Mouse (Mus musculus) lung, embryonic 16.5 days (tissue): ENCODE measurements around the gene Atp8a2. TPM values are rescaled to one million over a fixed set of nuclear protein-coding genes. Genes with fewer than 3 reads are reported as not detected.
A peak's percentile ranks its signal among the peaks of the same experiment; 100 is the strongest.

Experiments used
- ATAC-seq: fragments of 200-750 bp; cut with Nextera tagmentation; 2 replicates; pipeline ENCODE4 v1.8.0; 2017; ENCODE audit warnings: low read depth, mild to moderate bottlenecking, moderate library complexity
- H3K27ac ChIP-seq: fragments of 300-500 bp; sonication (generic); 2 replicates; pipeline ENCODE4 v1.5.1; 2014; ENCODE audit warnings: mild to moderate bottlenecking, control low read depth, low read length
- H3K27me3 ChIP-seq: fragments of 300-500 bp; sonication (generic); 2 replicates; pipeline ENCODE4 v1.6.1; 2014; ENCODE audit warnings: low read depth, low read length, mixed read lengths; ENCODE audit not compliant: control insufficient read depth, insufficient read depth
- H3K36me3 ChIP-seq: fragments of 300-500 bp; sonication (generic); 2 replicates; pipeline ENCODE4 v1.6.1; 2014; ENCODE audit warnings: low read length; ENCODE audit not compliant: control insufficient read depth, insufficient read depth
- H3K4me1 ChIP-seq: fragments of 300-500 bp; sonication (generic); replicated peaks from 2 replicates; pipeline ENCODE4 v1.6.1; 2014; ENCODE audit warnings: low read length, mixed read lengths; ENCODE audit not compliant: control insufficient read depth, insufficient read depth
- H3K4me2 ChIP-seq: fragments of 300-500 bp; sonication (generic); 2 replicates; pipeline ENCODE4 v1.6.1; 2014; ENCODE audit warnings: low read depth, low read length, control low read depth
- H3K4me3 ChIP-seq: fragments of 300-500 bp; sonication (generic); 2 replicates; pipeline ENCODE4 v1.5.1; 2014; ENCODE audit warnings: mild to moderate bottlenecking, low read length, control low read depth
- H3K9ac ChIP-seq: fragments of 300-500 bp; sonication (generic); 2 replicates; pipeline ENCODE4 v1.6.1; 2014; ENCODE audit warnings: low read length, control low read depth
- H3K9me3 ChIP-seq: fragments of 300-500 bp; sonication (generic); 2 replicates; pipeline ENCODE4 v1.6.1; 2016; ENCODE audit warnings: low read length; ENCODE audit not compliant: control insufficient read depth
- WGBS: fragments of 180-500 bp; shearing (Covaris S2); extraction: QIAGEN DNeasy Blood & Tissue Kit; methylation state at CpG from one replicate; pipeline ENCODE4 v1.1.7; 2014; 5-methylcytosine and 5-hydroxymethylcytosine counted together
- polyA plus RNA-seq: library from polyadenylated mRNA; unstranded; fragments of >200 nt; fragmentation: Nextera tagmentation; extraction: Ambion mirVana; gene quantifications from 2 replicates; pipeline ENCODE4 v1.2.1, GENCODE M21; 2015

Gene Atp8a2
- polyA plus RNA-seq, 1 experiment from 2014 or later, result 0.88 TPM

DNA sequence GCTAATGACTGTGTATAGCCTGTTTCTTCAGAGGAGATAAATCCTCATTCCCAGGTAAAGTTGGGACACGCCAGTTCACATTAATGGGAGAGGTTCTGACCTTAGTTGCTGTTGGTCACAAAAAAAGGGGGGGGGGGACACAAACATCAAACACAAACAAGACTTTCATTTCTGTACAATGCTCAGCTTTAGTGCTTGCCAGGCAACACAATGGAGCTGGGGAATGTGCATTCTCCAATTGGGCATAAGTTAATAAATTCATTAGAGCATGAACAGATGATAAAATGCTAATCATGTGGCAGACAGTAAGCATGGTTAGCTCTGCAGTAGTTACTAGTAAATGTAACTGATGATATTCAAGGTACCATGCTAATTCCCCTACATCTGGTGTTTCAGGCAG, 195.2 kb downstream of the Atp8a2 start:
- 77% methylated on average over 1 of the region's 1 CpGs for WGBS
- ATAC-seq, result no peak
- Histone ChIP-seq H3K27me3 (no peaks in the 10 kb centered on the region), H3K36me3 (no peaks in the 10 kb centered on the region), H3K4me1 (no peaks in the 10 kb centered on the region), H3K9me3 (no peaks in the 10 kb centered on the region), H3K9ac (no peak overlapping the region), H3K4me2 (no peak overlapping the region), H3K4me3 (no peak overlapping the region), H3K27ac (no peak overlapping the region)

DNA sequence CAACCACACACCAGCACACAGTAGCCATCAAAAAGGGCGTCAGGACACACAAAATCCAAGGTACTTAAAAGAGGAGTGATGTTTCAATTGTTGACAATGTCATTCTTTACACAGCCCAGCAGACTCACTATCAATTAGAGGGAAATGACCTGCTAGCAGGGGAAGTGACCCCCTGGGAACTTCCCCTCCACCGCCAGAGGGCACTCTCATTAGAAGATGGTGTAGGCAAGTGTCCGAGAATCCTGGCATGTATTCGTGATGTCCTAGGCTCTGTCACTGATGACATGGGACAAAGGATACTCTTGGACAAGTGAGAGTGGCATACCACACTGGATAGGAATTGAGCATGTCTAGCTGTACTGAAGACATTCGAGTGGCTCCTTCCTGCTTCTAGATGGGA, 208.1 kb downstream of the Atp8a2 start:
- H3K27me3 ChIP-seq, result no peaks in the 10 kb centered on the region
- no peaks in the 10 kb centered on the region for H3K4me1 ChIP-seq
- no peak overlapping the region for H3K4me3 ChIP-seq
- no peak overlapping the region for H3K27ac ChIP-seq
- WGBS, result 47% methylated on average over 5 of the region's 5 CpGs
- H3K9ac ChIP-seq, result no peak overlapping the region
- H3K36me3 ChIP-seq, result no peaks in the 10 kb centered on the region
- no peak overlapping the region for H3K4me2 ChIP-seq
- ATAC-seq, result no peak
- H3K9me3 ChIP-seq, result no peaks in the 10 kb centered on the region

DNA sequence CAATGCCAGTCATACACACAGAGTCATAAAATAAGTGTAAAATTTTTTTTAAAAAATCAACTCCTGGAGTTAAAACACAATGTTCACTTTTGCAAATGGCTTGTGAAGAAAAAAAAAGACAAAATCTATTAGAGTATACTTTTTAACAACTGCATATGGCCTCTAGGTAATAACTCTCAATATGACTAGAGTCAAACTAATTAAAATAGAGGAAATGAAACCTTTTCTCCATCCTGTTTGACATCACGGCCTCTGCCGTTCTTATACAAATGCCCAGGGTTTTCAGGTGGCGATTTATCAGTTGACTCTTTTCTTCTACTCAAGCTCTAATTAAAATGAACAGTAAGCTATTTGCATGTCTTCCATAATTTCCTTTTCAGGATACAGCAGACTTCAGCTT, 209.0 kb downstream of the Atp8a2 start:
- Histone ChIP-seq H3K9me3 (no peaks in the 10 kb centered on the region), H3K9ac (no peak overlapping the region), H3K27me3 (no peaks in the 10 kb centered on the region), H3K4me1 (no peaks in the 10 kb centered on the region), H3K27ac (no peak overlapping the region), H3K36me3 (no peaks in the 10 kb centered on the region), H3K4me2 (no peak overlapping the region), H3K4me3 (no peak overlapping the region)
- no peak for ATAC-seq
- WGBS, result 89% methylated on average over 3 of the region's 3 CpGs

- H3K27me3 ChIP-seq, result no peaks in the 10 kb centered on the region
- no peak overlapping the region for H3K9ac ChIP-seq
- no peaks in the 10 kb centered on the region for H3K9me3 ChIP-seq
- no peaks in the 10 kb centered on the region for H3K4me1 ChIP-seq
- no peak overlapping the region for H3K27ac ChIP-seq
- no peak for ATAC-seq
- H3K4me3 ChIP-seq, result no peak overlapping the region
- 70% methylated on average over 2 of the region's 2 CpGs for WGBS
- no peak overlapping the region for H3K4me2 ChIP-seq
- H3K36me3 ChIP-seq, result no peaks in the 10 kb centered on the region
Observed at GRCm38 (mm10) chr14:59978007-59978406, 219.0 kb downstream of the Atp8a2 start.

- Histone ChIP-seq H3K9me3 (no peaks in the 10 kb centered on the region), H3K9ac (no peak overlapping the region), H3K4me2 (no peak overlapping the region), H3K27ac (no peak overlapping the region), H3K36me3 (no peaks in the 10 kb centered on the region), H3K4me3 (no peak overlapping the region), H3K4me1 (peaks cover 4% of the 10 kb centered on the region; the same call in 1 of the 2 replicates), H3K27me3 (0 out of 2 replicates have a peak, but pooled peaks cover 2% of the 10 kb centered on the region)
- 69% methylated on average over 5 of the region's 5 CpGs for WGBS
- no peak for ATAC-seq
Observed at GRCm38 (mm10) chr14:59971221-59971730, 225.7 kb downstream of the Atp8a2 start.

DNA sequence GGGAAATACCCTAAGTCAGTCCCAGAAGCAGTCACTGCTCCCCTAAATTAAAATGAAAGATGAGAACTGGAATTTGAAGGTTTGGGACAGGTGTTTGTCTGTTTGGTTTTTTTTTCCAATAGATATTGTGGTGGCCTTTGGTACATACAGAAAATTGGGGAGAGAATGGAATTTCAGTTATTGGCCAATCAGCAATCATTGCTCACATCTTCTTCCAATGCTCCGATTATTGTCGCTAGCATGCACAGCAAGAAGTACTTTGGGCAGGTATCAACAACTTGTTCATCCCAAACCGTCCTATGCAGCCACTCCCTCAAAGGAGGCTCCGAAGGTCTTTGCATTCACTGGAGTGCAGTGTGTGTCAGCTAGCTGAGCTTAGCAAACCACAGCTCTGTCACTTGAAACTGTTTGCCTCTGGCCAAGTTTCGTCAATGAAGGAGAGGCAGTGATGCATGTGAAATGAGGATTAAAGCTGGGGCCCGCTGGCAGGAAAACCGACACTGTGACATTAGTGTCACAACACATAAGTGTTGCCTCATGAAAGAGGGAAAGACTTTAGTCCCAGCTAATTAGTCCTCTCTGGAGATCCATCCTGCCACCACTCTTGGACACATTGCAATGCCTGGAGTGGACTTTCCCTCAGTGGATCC, 227.4 kb downstream of the Atp8a2 start:
- no peak overlapping the region for H3K27ac ChIP-seq
- H3K4me1 ChIP-seq, result peaks cover 4% of the 10 kb centered on the region; the same call in 1 of the 2 replicates
- WGBS, result 32% methylated on average over 7 of the region's 7 CpGs
- no peak overlapping the region for H3K4me2 ChIP-seq
- H3K27me3 ChIP-seq, result 0 out of 2 replicates have a peak, but pooled peaks cover 2% of the 10 kb centered on the region
- H3K36me3 ChIP-seq, result no peaks in the 10 kb centered on the region
- no peaks in the 10 kb centered on the region for H3K9me3 ChIP-seq
- no peak overlapping the region for H3K9ac ChIP-seq
- ATAC-seq, result peak; percentile 87
- no peak overlapping the region for H3K4me3 ChIP-seq

DNA sequence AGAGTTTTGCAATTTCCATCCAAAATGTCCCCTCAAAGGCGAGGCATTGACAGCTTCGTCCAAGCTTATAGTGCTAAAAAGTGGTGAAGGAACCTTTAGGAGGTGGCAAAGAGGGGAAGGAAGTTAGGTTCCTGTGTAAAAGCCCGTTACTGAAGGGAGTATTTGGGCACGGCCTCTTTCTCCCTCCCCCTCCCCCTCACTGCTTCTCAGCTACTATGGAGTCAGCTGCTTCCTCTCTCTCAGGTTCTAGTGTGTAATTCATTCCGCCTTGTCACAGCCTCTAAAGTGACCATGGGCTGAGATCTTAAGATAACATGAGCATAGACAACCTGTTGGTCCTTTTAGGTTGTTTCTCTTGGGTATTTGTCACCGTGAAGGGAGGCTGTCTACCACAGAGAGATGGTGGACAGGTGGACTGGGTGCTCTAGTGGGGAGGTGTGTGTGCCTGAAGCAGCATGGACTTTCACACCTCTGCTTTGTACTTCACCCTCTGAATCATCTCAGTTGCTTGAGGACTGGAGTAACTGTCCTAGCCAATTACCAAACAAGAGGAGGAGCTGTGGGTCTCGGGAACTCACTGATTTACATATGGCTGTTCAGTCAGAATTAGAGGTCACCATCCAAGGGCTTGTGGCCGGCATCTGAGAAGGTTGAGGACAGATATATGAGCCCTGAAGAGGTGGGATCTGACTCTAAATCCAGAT, 229.0 kb downstream of the Atp8a2 start:
- H3K27ac ChIP-seq, result no peak overlapping the region
- no peaks in the 10 kb centered on the region for H3K36me3 ChIP-seq
- WGBS, result 62% methylated on average over 8 of the region's 8 CpGs
- H3K4me3 ChIP-seq, result no peak overlapping the region
- no peak overlapping the region for H3K4me2 ChIP-seq
- 0 out of 2 replicates have a peak, but pooled peaks cover 2% of the 10 kb centered on the region for H3K27me3 ChIP-seq
- no peaks in the 10 kb centered on the region for H3K9me3 ChIP-seq
- peaks cover 4% of the 10 kb centered on the region; the same call in 1 of the 2 replicates for H3K4me1 ChIP-seq
- no peak for ATAC-seq
- H3K9ac ChIP-seq, result no peak overlapping the region

- Histone ChIP-seq H3K9me3 (no peaks in the 10 kb centered on the region), H3K4me1 (peaks cover 4% of the 10 kb centered on the region; the same call in 1 of the 2 replicates), H3K27me3 (no peaks in the 10 kb centered on the region), H3K9ac (no peak overlapping the region), H3K27ac (no peak overlapping the region), H3K36me3 (no peaks in the 10 kb centered on the region), H3K4me2 (no peak overlapping the region), H3K4me3 (no peak overlapping the region)
- peak; percentile 51 for ATAC-seq
- WGBS, result 44% methylated on average over 4 of the region's 4 CpGs
Observed at GRCm38 (mm10) chr14:59966981-59967380, 230.0 kb downstream of the Atp8a2 start.

DNA sequence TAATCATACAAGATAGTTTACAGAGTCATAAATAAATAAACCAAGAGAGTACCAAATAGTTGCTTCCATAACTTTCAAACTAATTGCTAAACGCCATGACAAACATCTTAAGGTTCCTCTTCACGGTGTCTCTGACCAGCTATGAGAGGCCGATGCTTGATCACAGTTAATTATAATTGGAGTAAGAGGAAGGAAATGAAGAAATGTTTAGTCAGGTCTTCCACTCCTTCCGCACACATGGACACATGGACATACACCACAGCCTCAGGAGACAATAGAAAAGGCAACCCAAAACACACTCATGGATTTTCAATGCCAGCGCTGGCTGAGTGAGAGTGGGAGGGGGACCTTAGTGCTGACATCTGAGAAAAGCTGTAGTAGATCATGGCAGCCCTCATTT, 232.4 kb downstream of the Atp8a2 start:
- no peak overlapping the region for H3K27ac ChIP-seq
- H3K9ac ChIP-seq, result no peak overlapping the region
- 81% methylated on average over 5 of the region's 5 CpGs for WGBS
- H3K4me2 ChIP-seq, result no peak overlapping the region
- ATAC-seq, result no peak
- no peaks in the 10 kb centered on the region for H3K9me3 ChIP-seq
- no peak overlapping the region for H3K4me3 ChIP-seq
- H3K36me3 ChIP-seq, result no peaks in the 10 kb centered on the region
- H3K4me1 ChIP-seq, result peaks cover 4% of the 10 kb centered on the region; the same call in 1 of the 2 replicates
- no peaks in the 10 kb centered on the region for H3K27me3 ChIP-seq
